Mouse (Mus musculus): Measurements from ENCODE around the gene Prkd1.

DNA sequence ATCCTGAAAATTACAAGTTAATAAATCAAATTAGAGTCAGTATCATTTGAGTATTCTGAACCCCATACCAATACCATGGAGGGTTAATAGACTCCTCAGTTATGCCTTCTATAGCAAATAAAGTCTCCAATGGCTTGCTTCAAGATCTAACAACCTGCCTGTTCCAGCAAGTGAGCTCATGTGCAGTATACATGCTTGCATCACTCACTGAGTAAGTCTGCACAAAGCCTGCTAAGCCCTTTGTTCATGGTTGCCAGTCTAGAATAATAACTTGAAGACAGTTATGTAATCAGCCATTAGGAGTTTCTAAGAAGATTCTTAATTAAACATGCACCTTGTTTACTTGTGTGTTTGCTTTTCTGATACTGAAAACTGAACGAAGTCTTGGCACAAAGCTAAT lies 88.4 kb downstream of the Prkd1 start:
- TF ChIP-seq CTCF (IDR thresholded peaks at IDR 0.05; ENCODE audit: low read depth, low read length) = no peak
- TF ChIP-seq GATA2 (IDR thresholded peaks at IDR 0.05; ENCODE audit: borderline replicate concordance, low read depth, low read length) = no peak
- TF ChIP-seq POLR2AphosphoS5 (IDR thresholded peaks at IDR 0.05; ENCODE audit: insufficient replicate concordance, low read depth, low read length) = no peak

Data from G1E (cell line).